Mouse (Mus musculus): ENCODE measurements around the gene Fam192a.

GRCm38 (mm10) chr8:94604030-94604429 lies 2.2 kb upstream of the Fam192a start:
- no peak for TF ChIP-seq POLR2A (IDR thresholded peaks at IDR 0.05; ENCODE audit: borderline replicate concordance, insufficient read depth, low read length)
- no peak for TF ChIP-seq CTCF (IDR thresholded peaks at IDR 0.05; ENCODE audit: borderline replicate concordance, insufficient read depth, low read depth, low read length)

Measured in cerebellum, adult 2 months (tissue).